Mouse (Mus musculus) CH12.LX (cell line): ENCODE measurements around the gene Ppp1r3a. TPM values are rescaled to one million over a fixed set of nuclear protein-coding genes. Genes with fewer than 3 reads are reported as not detected.

ENCODE experiments used
- DNase-seq: peaks from one replicate; pipeline ENCODE4 v3.0.0-alpha.2; 2013; ENCODE audit errors: extremely low read depth
- H3K27ac ChIP-seq: 2 replicates; pipeline ENCODE4 v1.5.1; 2012; ENCODE audit warnings: low read depth, mild to moderate bottlenecking, control low read depth, moderate library complexity; ENCODE audit not compliant: insufficient read depth
- H3K27me3 ChIP-seq: replicated peaks from 2 replicates; pipeline ENCODE3; 2012; ENCODE audit warnings: inconsistent platforms
- H3K36me3 ChIP-seq, 2 experiments: replicated peaks in 1 of 2; 2 replicates each; pipeline versions ENCODE3 to v1.6.1; 2012; ENCODE audit warnings: inconsistent platforms in 1 of 2, low read length in 1 of 2, mild to moderate bottlenecking in 1 of 2, mixed read lengths in 1 of 2, moderate library complexity in 1 of 2; ENCODE audit not compliant: control insufficient read depth in 1 of 2, insufficient read depth in 1 of 2
- H3K4me1 ChIP-seq, 2 experiments: 2 replicates each; pipeline ENCODE4 v1.6.1; 2012; ENCODE audit warnings: inconsistent platforms in 1 of 2, moderate library complexity in 1 of 2; ENCODE audit not compliant: insufficient read depth in 2 of 2, control insufficient read depth in 1 of 2
- H3K4me2 ChIP-seq: 2 replicates; pipeline ENCODE4 v1.6.1; 2012; ENCODE audit warnings: low read depth, mild to moderate bottlenecking, control low read depth; ENCODE audit not compliant: poor library complexity, insufficient read depth, severe bottlenecking
- H3K4me3 ChIP-seq, 3 experiments: fragments of 150-350 bp in 1 of 3; sonication (generic) in 1 of 3; replicated peaks in 1 of 3; 2 replicates each; pipeline versions ENCODE3 to v1.5.1; 2011 to 2012; ENCODE audit warnings: low read depth in 2 of 3, low read length in 2 of 3, mild to moderate bottlenecking in 2 of 3, moderate library complexity in 2 of 3, control low read depth in 1 of 3, improper control_type of control experiment in 1 of 3, inconsistent platforms in 1 of 3, mixed read lengths in 1 of 3; ENCODE audit not compliant: poor library complexity in 1 of 3
- H3K79me2 ChIP-seq: replicated peaks from 2 replicates; pipeline ENCODE4 v1.6.1; 2012; ENCODE audit warnings: mild to moderate bottlenecking, moderate library complexity; ENCODE audit not compliant: control insufficient read depth, poor library complexity, insufficient read depth, severe bottlenecking; ENCODE audit errors: extremely low read depth
- H3K9ac ChIP-seq: 2 replicates; pipeline ENCODE4 v1.6.1; 2012; ENCODE audit warnings: low read depth, mild to moderate bottlenecking, control low read depth, moderate library complexity; ENCODE audit not compliant: insufficient read depth
- H3K9me3 ChIP-seq: replicated peaks from 2 replicates; pipeline ENCODE3; 2012; ENCODE audit warnings: low read length, inconsistent platforms, mixed read lengths
- CHD1 ChIP-seq: IDR thresholded peaks from 2 replicates; pipeline ENCODE4 v1.6.1; 2012; ENCODE audit warnings: low read depth, low read length, improper control_type of control experiment, inconsistent platforms
- CTCF ChIP-seq, 2 experiments: IDR thresholded peaks in 1 of 2; conservative IDR thresholded peaks in 1 of 2; 2 replicates each; pipeline ENCODE4 v1.5.1; 2011 to 2012; ENCODE audit warnings: low read depth in 2 of 2, low read length in 2 of 2, improper control_type of control experiment in 1 of 2, inconsistent platforms in 1 of 2, mild to moderate bottlenecking in 1 of 2, moderate library complexity in 1 of 2
- EP300 ChIP-seq: IDR thresholded peaks from 2 replicates; pipeline ENCODE4 v1.6.1; 2011; ENCODE audit warnings: low read length, improper control_type of control experiment
- ETS1 ChIP-seq: conservative IDR thresholded peaks from 2 replicates; pipeline ENCODE4 v1.6.1; 2012; ENCODE audit warnings: low read depth, mild to moderate bottlenecking, inconsistent platforms, low read length, improper control_type of control experiment, moderate library complexity
- GABPA ChIP-seq: IDR thresholded peaks from 2 replicates; pipeline ENCODE4 v1.6.1; 2012; ENCODE audit warnings: low read depth, low read length, improper control_type of control experiment, inconsistent platforms; ENCODE audit not compliant: insufficient replicate concordance
- IRF4 ChIP-seq: IDR thresholded peaks from 2 replicates; pipeline ENCODE4 v1.6.1; 2014; ENCODE audit warnings: low read depth, mild to moderate bottlenecking, inconsistent platforms, low read length, improper control_type of control experiment
- JUND ChIP-seq: conservative IDR thresholded peaks from 2 replicates; pipeline ENCODE4 v1.6.1; 2011; ENCODE audit warnings: low read depth, low read length, improper control_type of control experiment
- MAFK ChIP-seq: IDR thresholded peaks from 2 replicates; pipeline ENCODE4 v1.6.1; 2011; ENCODE audit warnings: low read length, improper control_type of control experiment; ENCODE audit not compliant: insufficient replicate concordance
- MAX ChIP-seq: IDR thresholded peaks from 2 replicates; pipeline ENCODE4 v1.6.1; 2011; ENCODE audit warnings: low read length, improper control_type of control experiment
- MXI1 ChIP-seq: IDR thresholded peaks from 2 replicates; pipeline ENCODE4 v1.6.1; 2011; ENCODE audit warnings: mild to moderate bottlenecking, low read depth, low read length, improper control_type of control experiment
- NELFE ChIP-seq: IDR thresholded peaks from 2 replicates; pipeline ENCODE4 v1.6.1; 2011; ENCODE audit warnings: low read depth, low read length, improper control_type of control experiment
- NRF1 ChIP-seq: IDR thresholded peaks from 2 replicates; pipeline ENCODE4 v1.6.1; 2014; ENCODE audit warnings: low read depth, mild to moderate bottlenecking, inconsistent platforms, low read length, improper control_type of control experiment, moderate library complexity
- PAX5 ChIP-seq: IDR thresholded peaks from 2 replicates; pipeline ENCODE4 v1.6.1; 2012; ENCODE audit warnings: low read length, inconsistent platforms, mixed read lengths
- RAD21 ChIP-seq: IDR thresholded peaks from 2 replicates; pipeline ENCODE4 v1.6.1; 2011; ENCODE audit warnings: low read depth, mild to moderate bottlenecking, low read length, improper control_type of control experiment, moderate library complexity
- RCOR1 ChIP-seq: conservative IDR thresholded peaks from 2 replicates; pipeline ENCODE4 v1.6.1; 2012; ENCODE audit warnings: low read depth, mild to moderate bottlenecking, inconsistent platforms, low read length, improper control_type of control experiment
- TCF12 ChIP-seq: IDR thresholded peaks from 2 replicates; pipeline ENCODE4 v1.6.1; 2014; ENCODE audit warnings: low read depth, mild to moderate bottlenecking, inconsistent platforms, low read length, improper control_type of control experiment
- UBTF ChIP-seq: IDR thresholded peaks from 2 replicates; pipeline ENCODE4 v1.6.1; 2012; ENCODE audit warnings: low read depth, mild to moderate bottlenecking, inconsistent platforms, low read length, improper control_type of control experiment, moderate library complexity
- USF2 ChIP-seq: conservative IDR thresholded peaks from 2 replicates; pipeline ENCODE4 v1.6.1; 2011; ENCODE audit warnings: low read depth, low read length, improper control_type of control experiment
- ZC3H11A ChIP-seq: IDR thresholded peaks from 2 replicates; pipeline ENCODE4 v1.6.1; 2012; ENCODE audit warnings: low read depth, mild to moderate bottlenecking, inconsistent platforms, low read length, improper control_type of control experiment
- ZKSCAN1 ChIP-seq: IDR thresholded peaks from 2 replicates; pipeline ENCODE4 v1.6.1; 2012; ENCODE audit warnings: low read depth, inconsistent platforms, low read length, improper control_type of control experiment, borderline replicate concordance
- ZMIZ1 ChIP-seq: IDR thresholded peaks from 2 replicates; pipeline ENCODE4 v1.6.1; 2012; ENCODE audit warnings: low read depth, mild to moderate bottlenecking, inconsistent platforms, low read length, improper control_type of control experiment
- dilution Hi-C: fragments of 300-500 bp; cut with MboI; formaldehyde crosslinking; loops from 2 replicates; pipeline ENCODE4 v1.14.3; 2020; ENCODE audit warnings: low sequenced_read_pairs; ENCODE audit not compliant: extremely low pct_unique_long_range_greater_than_20kb, extremely low pct_ligation_motif_present
- in situ Hi-C: fragments of 300-500 bp; cut with MboI; formaldehyde crosslinking; loops from 3 replicates; pipeline ENCODE4 v1.14.3; 2019; ENCODE audit warnings: low sequenced_read_pairs, low pct_ligation_motif_present, low pct_unique_long_range_greater_than_20kb, mixed read lengths
- polyA plus RNA-seq: library from polyadenylated mRNA; unstranded; fragments of >175 nt; gene quantifications from 2 replicates; pipeline ENCODE4 v1.2.1, GENCODE M21; 2012; ENCODE audit warnings: low read depth; ENCODE audit not compliant: insufficient read length
- total RNA-seq, 2 experiments: library from RNA; depleted of rRNA; stranded (reverse); fragments of 300-350 nt in 1 of 2; fragments of >200 nt in 1 of 2; gene quantifications; 2 replicates each; pipeline ENCODE4 v1.2.3; 2012 to 2014

The Ppp1r3a gene
- total and polyA plus RNA-seq, 3 experiments: not detected

- Histone ChIP-seq H3K4me3 (no peak overlapping the region), H3K27me3 (no peaks in the 10 kb centered on the region), H3K4me2 (no peak overlapping the region), H3K9me3 (no peaks in the 10 kb centered on the region), H3K9ac (no peak overlapping the region), H3K4me1 (no peaks in the 10 kb centered on the region), H3K79me2 (no peaks in the 10 kb centered on the region), H3K27ac (no peak overlapping the region), H3K36me3 (no peaks in the 10 kb centered on the region)
- in situ Hi-C loops (no loop called here), dilution Hi-C loops (no loop called here)
- TF ChIP-seq NRF1 (no peak), RAD21 (no peak), ZMIZ1 (no peak), GABPA (no peak), MAFK (peak; percentile 64; the same call in 1 of the 2 replicates), ETS1 (no peak), EP300 (no peak), NELFE (no peak), USF2 (no peak)
- no peak for DNase-seq
These were observed 24.1 kb downstream of the Ppp1r3a start for GRCm38 (mm10) chr6:14731011-14731410.

- H3K4me2 ChIP-seq: no peak overlapping the region
- H3K9me3 ChIP-seq: no peaks in the 10 kb centered on the region
- H3K27ac ChIP-seq: no peak overlapping the region
- H3K4me3 ChIP-seq: no peak overlapping the region
- H3K4me1 ChIP-seq: no peaks in the 10 kb centered on the region
- no peaks in the 10 kb centered on the region for H3K36me3 ChIP-seq
- in situ Hi-C loops: no loop called here
- TF ChIP-seq CHD1: no peak
- TF ChIP-seq MXI1: no peak
- no peak for TF ChIP-seq MAX
- no peak for TF ChIP-seq ZC3H11A
- no peak for TF ChIP-seq NRF1
- TF ChIP-seq RAD21: no peak
- TF ChIP-seq PAX5: no peak
- TF ChIP-seq RCOR1: no peak
- TF ChIP-seq UBTF: no peak
- no peak for TF ChIP-seq TCF12
- TF ChIP-seq MAFK: no peak
- no peak for TF ChIP-seq IRF4
- no peak for TF ChIP-seq CTCF (conservative IDR thresholded peaks at IDR 0.05 in 1 of 2, IDR thresholded peaks at IDR 0.05 in 1 of 2; ENCODE audit: low read depth in 2 of 2, low read length in 2 of 2)
- no peak for TF ChIP-seq USF2
- TF ChIP-seq ZKSCAN1: no peak
- TF ChIP-seq ETS1: no peak
- no peak for TF ChIP-seq JUND
- TF ChIP-seq EP300: no peak
- TF ChIP-seq, all 38 proteins: peak for 0
- no peak overlapping the region for H3K9ac ChIP-seq
- no peaks in the 10 kb centered on the region for H3K27me3 ChIP-seq
- H3K79me2 ChIP-seq: no peaks in the 10 kb centered on the region
- dilution Hi-C loops: no loop called here
- no peak for DNase-seq
These were observed 34.2 kb downstream of the Ppp1r3a start for GRCm38 (mm10) chr6:14720772-14721414.
